Mouse (Mus musculus): Measurements from ENCODE around the gene Gm21708. TPM values are rescaled to one million over a fixed set of nuclear protein-coding genes. Genes with fewer than 3 reads are reported as not detected.

The Gm21708 gene
- not detected for total RNA-seq (2023)

DNA sequence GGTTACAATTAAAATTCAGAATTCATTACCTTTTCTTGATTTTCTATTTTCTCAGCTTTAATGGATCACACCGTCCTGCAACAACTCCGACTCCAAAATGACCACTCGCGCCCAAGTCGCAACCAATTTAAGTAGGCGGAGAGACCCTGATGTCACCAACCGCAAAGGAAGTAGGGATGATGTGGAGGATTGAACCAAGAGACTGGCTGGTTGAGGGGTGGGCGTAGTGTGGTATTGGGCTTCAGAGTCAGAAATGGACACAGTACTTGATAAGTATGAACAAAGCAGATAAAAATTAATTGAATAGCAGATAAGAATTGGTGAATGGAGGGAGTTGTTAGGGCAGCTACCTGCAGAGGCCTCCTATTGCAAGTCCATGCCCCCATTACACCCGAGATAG lies at the start of gene Gm21708, which contains the start of gene Gm21704:
Gene Gm21708, minus strand, starts transcription at position 101 of the 400 bp plus-strand sequence.
Gene Gm21704, minus strand, starts transcription at position 101 of the 400 bp plus-strand sequence.

Other genes with a start within 250 kb of the Gm21708 start
- not detected for gene Gm21677, start 103.7 kb downstream of the Gm21708 start, total RNA-seq (2023)
- not detected for gene Gm21693, start 64.8 kb downstream of the Gm21708 start, total RNA-seq (2023)
- not detected for gene Gm21704, start within 50 bp of the Gm21708 start, total RNA-seq (2023)